Mouse (Mus musculus) telencephalon, adult 2 months (tissue): ENCODE measurements around the gene Trim62.

Experiments
- DNase-seq: peaks from one replicate; pipeline ENCODE4 v3.0.0-alpha.2; 2011; ENCODE audit warnings: low read depth, low spot score

Gene Trim62

DNA sequence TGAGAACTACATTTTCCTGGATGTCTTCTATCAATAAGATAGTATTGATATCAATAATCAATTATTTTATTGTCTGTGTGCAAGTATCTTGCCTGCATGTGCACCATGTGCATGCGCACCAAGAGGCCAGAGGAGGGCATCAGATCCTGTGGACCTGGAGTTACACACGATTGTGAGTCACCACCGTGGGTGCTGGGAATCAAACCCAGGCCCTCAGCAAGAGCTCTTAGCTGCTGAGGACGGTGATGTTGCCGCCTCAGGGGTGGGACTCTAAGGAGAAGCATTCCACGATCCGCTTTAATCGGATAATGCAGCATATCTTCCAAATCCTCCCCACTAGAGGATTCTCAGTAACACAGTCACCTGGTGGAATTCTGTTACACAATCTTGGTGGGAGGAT is 2.2 kb downstream of the Trim62 start:
- DNase-seq: no peak

DNA sequence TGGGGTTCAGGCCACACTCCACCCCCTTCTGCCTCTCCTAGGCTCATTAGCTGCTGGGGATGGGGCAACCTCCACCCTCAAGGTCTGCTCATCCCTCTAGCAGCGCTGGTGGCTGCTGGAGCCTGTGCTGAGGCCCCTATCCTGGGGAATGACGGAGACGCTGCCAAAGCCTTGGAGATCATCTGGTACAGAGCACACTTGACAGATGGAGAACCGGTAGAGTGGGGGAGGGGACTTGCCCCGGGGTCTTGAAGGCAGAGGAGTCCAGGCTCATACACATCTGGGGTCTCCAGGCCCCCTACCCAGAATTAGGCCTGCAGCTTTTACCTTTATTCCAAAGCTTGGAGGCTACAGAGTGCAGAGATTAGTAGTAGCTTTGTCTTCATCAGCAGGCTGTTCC is 3.2 kb downstream of the Trim62 start:
- DNase-seq: no peak

GRCm38 (mm10) chr4:128887026-128887425 is 3.6 kb downstream of the Trim62 start:
- DNase-seq: no peak

- DNase-seq: no peak
Observed at GRCm38 (mm10) chr4:128887641-128888091, 4.3 kb downstream of the Trim62 start.

- DNase-seq: no peak
Observed at GRCm38 (mm10) chr4:128888436-128888990, 5.1 kb downstream of the Trim62 start.

GRCm38 (mm10) chr4:128889752-128890630 is 6.6 kb downstream of the Trim62 start:
- no peak for DNase-seq

DNA sequence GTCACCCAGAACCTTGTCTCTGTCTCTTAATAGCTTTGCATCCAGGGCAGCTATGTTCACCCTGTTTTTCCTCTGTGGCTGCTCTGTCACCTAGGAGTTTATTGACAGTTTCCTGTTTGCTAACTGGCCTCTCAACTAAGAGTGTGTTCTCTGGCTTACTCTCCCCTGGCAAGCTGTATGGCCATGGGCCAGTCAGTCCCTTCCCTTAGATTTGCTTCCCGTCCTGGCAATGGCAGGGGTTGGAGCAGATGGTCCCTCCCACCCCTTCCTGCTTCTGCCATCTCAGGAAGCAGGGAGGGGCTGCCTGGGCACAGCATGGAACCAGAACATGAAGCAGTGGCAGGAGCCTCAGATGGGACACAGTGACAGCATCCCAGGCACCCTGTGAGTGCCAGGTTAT is 7.8 kb downstream of the Trim62 start:
- peak; percentile 63 for DNase-seq

DNA sequence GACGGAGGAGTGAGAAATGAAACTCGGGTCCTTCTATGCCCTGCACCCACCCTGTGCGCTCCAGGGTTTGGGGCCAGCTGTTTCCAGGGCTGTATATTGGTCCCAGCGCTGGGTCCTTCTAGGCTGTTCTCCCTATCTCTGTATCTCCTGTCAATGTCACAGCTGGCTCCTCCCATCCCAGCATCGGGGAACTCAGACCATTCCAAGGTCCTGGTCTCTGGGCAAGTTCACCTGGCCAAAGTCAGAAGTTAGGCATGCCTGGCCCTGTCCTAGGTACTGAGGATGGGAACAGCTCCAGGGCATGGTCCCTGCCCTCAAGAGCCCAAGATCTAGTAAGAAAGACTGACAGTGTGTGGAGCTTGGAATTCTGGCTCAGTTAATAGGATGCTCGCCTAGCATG is 8.4 kb downstream of the Trim62 start:
- DNase-seq: no peak

DNA sequence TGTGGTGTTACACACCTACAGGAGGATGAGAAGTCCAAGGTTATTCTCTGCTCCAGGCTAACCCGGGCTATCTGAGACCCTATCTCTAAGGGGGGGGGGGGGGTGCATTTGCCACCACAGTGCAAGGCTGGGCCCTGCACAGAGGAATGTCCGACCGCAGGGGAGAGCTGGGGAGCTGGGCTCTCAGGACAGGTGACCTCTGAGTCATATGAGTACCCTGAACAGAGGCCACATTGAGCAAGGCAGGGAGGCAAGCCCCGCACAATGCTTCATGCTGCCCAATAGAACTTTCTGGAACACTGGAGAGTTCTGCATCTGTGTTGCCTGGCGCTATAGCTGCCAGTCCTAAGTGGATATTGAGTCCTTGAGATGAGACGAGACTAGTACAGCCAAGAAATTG is 8.8 kb downstream of the Trim62 start:
- no peak for DNase-seq

DNA sequence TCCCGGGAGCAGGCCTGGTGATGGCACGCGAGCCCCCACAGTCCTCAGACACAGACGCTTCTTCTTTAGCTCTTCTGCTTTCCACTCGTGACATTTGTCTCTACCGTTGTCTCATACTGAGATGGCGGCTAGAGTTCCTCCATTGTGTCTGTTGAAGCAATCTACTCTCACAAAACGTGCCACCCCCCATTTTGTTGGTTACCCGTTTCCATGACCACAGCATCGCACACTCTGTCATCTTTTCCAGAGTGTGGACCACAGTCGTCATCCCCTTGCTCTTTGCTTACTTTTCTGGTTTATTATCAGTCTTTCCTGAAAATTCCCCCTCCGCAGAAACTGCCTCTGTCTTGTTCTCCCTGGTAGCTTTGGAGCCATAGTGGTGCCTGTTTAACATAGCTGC is 10.7 kb downstream of the Trim62 start:
- DNase-seq: no peak

DNA sequence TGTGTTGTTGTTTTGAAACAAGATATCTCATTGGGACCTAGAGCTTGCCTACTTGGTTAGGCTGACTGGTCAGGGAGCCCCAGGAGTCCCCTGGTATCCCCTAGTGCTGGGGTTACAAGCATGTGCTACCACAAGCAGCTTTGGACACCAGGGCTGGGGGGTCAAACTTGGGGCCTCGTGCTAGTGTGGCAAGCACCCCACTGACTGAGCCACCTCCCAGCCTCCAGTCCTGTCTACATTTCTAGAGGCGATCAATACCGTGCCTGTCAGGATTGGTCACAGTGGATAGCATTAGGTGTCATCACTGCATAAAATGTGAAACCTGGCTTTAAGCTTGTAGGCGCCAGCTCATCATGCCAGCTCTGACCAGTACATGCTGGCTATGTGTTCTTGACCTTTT is 12.5 kb downstream of the Trim62 start:
- DNase-seq: no peak

DNA sequence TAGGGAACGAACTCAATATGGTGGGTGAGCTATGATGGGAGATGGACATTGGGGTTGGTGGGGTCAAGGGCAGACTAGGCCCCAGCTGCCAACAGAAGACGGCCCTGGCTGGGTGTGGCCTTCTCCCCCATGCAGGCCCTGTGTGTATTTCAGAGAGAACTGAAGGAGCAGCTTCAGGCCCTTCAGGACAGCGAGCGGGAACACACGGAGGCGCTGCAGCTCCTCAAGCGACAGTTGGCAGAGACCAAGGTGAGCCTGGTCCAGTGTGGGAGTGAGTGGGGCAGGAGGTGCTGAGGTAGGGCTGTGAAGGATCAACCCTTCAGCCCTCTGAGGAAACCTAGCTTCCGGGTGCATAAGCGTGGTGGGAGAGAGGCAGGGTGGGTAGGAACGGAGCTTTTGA is 13.3 kb downstream of the Trim62 start:
- DNase-seq: no peak

- DNase-seq: no peak
Observed at GRCm38 (mm10) chr4:128897911-128898421, 14.6 kb downstream of the Trim62 start.

DNA sequence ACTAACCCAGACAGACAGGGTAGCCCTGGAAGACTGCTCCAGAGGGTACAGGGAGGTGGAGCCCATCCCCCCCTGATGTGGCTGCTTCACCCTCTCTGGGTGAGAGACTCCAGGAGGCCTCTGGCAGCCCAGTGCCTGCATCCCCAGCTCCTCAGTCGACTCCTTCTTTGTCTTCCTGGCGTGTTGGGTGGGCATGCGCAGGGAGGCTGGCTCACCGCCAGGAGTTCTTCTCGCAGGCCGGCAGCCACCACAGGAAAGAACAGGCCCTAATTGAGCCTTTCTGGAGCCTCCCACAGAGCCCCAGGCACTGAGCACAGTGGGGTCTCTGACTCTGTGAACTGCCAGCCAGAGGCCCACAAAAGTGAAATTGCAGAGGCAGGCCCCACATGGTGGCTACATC is 16.0 kb downstream of the Trim62 start:
- peak; percentile 62 for DNase-seq

GRCm38 (mm10) chr4:128900484-128900883 is 17.1 kb downstream of the Trim62 start:
- DNase-seq: no peak

DNA sequence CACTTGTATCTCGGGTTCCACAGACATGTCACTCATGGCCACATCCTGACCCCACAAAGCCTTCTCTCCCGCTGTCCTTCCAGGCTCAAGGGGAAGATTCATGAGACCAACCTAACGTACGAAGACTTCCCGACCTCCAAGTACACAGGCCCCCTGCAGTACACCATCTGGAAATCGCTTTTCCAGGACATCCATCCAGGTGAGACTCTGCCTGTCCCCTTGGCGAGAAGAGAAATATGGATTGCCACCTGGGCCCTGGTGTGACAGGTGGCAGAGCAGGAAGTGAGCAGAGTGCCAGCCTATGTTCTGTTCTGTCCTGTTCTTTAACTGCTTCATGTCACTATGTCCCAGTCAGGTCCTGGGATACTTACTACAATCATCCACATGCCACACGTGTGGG is 19.0 kb downstream of the Trim62 start:
- DNase-seq: no peak

- no peak for DNase-seq
Observed at GRCm38 (mm10) chr4:128904035-128904800, 20.8 kb downstream of the Trim62 start.

GRCm38 (mm10) chr4:128905251-128905650 is 21.9 kb downstream of the Trim62 start:
- DNase-seq: no peak

- no peak for DNase-seq
Observed at GRCm38 (mm10) chr4:128906757-128907156, 23.4 kb downstream of the Trim62 start.

- no peak for DNase-seq
Observed at GRCm38 (mm10) chr4:128907238-128907968, 24.0 kb downstream of the Trim62 start.

- DNase-seq: no peak
Observed at GRCm38 (mm10) chr4:128908586-128909377, 25.4 kb downstream of the Trim62 start.
